Mouse (Mus musculus) intestine, postnatal 0 days (tissue): ENCODE data around the gene St5. TPM values are rescaled to one million over a fixed set of nuclear protein-coding genes. Genes with fewer than 3 reads are reported as not detected.

Experiments used
- ATAC-seq: fragments of 200-750 bp; cut with Nextera tagmentation; 2 replicates; pipeline ENCODE4 v1.8.0; 2017; ENCODE audit warnings: mild to moderate bottlenecking, moderate TSS enrichment, moderate library complexity
- H3K27ac ChIP-seq: fragments of 300-500 bp; sonication (generic); 2 replicates; pipeline ENCODE4 v1.5.1; 2014; ENCODE audit warnings: mild to moderate bottlenecking, low read depth, low read length, moderate library complexity
- H3K27me3 ChIP-seq: fragments of 300-500 bp; sonication (generic); replicated peaks from 2 replicates; pipeline ENCODE4 v1.6.1; 2014; ENCODE audit warnings: low read length, mixed read lengths; ENCODE audit not compliant: control insufficient read depth, insufficient read depth
- H3K36me3 ChIP-seq: fragments of 300-500 bp; sonication (generic); 2 replicates; pipeline ENCODE4 v1.6.1; 2014; ENCODE audit warnings: mild to moderate bottlenecking, moderate library complexity; ENCODE audit not compliant: control insufficient read depth, insufficient read depth
- H3K4me1 ChIP-seq: fragments of 300-500 bp; sonication (generic); replicated peaks from 2 replicates; pipeline ENCODE4 v1.6.1; 2014; ENCODE audit warnings: antibody characterized with exemption, low read length, mixed read lengths; ENCODE audit not compliant: control insufficient read depth, insufficient read depth
- H3K4me2 ChIP-seq: fragments of 300-500 bp; sonication (generic); replicated peaks from 2 replicates; pipeline ENCODE4 v1.6.1; 2014; ENCODE audit warnings: low read depth, mild to moderate bottlenecking, moderate library complexity
- H3K4me3 ChIP-seq: fragments of 300-500 bp; sonication (generic); 2 replicates; pipeline ENCODE4 v1.5.1; 2014; ENCODE audit warnings: low read depth, low read length
- H3K9ac ChIP-seq: fragments of 300-500 bp; sonication (generic); 2 replicates; pipeline ENCODE4 v1.6.1; 2014; ENCODE audit warnings: mild to moderate bottlenecking, low read depth, low read length
- H3K9me3 ChIP-seq: fragments of 300-500 bp; sonication (generic); 2 replicates; pipeline ENCODE4 v1.6.1; 2016; ENCODE audit warnings: mixed run types; ENCODE audit not compliant: control insufficient read depth
- CTCF ChIP-seq: sonication (generic); IDR thresholded peaks from 2 replicates; pipeline ENCODE4 v1.5.1; 2016; ENCODE audit warnings: low read depth, mild to moderate bottlenecking, control low read depth, antibody characterized with exemption, moderate library complexity
- WGBS: fragments of 180-500 bp; shearing (Covaris S2); extraction: QIAGEN DNeasy Blood & Tissue Kit; methylation state at CpG from one replicate; pipeline ENCODE4 v1.1.7; 2014; 5-methylcytosine and 5-hydroxymethylcytosine counted together
- polyA plus RNA-seq: library from polyadenylated mRNA; unstranded; fragments of >200 nt; fragmentation: Nextera tagmentation; extraction: Ambion mirVana; gene quantifications from 2 replicates; pipeline ENCODE4 v1.2.1, GENCODE M21; 2015

Gene St5
- polyA plus RNA-seq, 1 experiment from 2014 or later: 46.7 TPM

DNA sequence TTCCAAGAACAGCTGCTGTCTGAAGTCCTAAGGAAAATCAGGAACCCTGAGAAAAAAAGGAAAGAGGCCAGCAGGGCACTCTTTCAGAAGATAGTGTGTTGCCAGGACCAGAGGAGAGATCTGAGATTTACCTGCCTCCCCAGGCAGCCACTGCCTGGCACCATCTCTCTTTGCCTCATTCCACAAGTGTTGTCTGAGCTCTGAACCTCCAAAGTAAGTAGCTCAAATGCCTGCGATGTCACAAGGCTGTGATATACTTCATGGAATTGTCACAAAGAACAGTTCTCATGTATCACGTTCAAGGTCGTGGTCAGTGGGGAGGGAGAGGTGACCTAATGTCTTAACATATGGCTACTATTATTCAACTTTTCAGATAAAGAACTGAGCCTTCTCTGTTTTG, 186.9 kb downstream of the St5 start:
- no peak for TF ChIP-seq CTCF
- no peak for ATAC-seq
- no peaks in the 10 kb centered on the region for H3K9me3 ChIP-seq
- H3K4me2 ChIP-seq: no peak overlapping the region
- 89% methylated on average over 3 of the region's 3 CpGs for WGBS
- H3K27me3 ChIP-seq: no peaks in the 10 kb centered on the region
- no peak overlapping the region for H3K9ac ChIP-seq
- H3K36me3 ChIP-seq: peaks cover 6% of the 10 kb centered on the region; the same call in 1 of the 2 replicates
- H3K4me1 ChIP-seq: no peaks in the 10 kb centered on the region; the same call in 1 of the 2 replicates
- no peak overlapping the region for H3K4me3 ChIP-seq
- H3K27ac ChIP-seq: no peak overlapping the region

DNA sequence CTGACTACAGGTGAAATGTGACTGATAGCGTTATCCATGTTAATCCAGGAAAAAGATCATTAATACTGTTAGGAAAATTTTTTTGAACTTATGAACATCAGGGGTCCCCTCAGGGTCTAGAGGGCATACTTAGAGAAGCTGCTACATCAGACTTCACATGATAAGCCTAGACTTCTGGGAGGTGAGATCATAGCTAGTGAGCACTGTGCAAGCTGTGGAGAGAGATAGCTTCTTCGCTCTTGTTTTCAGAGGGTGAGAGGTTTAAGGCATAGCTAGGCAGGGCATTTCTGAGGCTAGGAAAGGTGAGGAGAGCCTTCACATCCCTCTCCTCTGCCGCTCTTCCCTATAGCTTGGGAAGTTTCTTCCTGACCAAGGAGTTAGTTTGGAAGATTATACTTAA, 191.6 kb downstream of the St5 start:
- no peak overlapping the region for H3K9ac ChIP-seq
- H3K27me3 ChIP-seq: no peaks in the 10 kb centered on the region
- no peak overlapping the region for H3K4me2 ChIP-seq
- no peaks in the 10 kb centered on the region for H3K4me1 ChIP-seq
- 84% methylated on average over 3 of the region's 3 CpGs for WGBS
- ATAC-seq: no peak
- no peaks in the 10 kb centered on the region for H3K9me3 ChIP-seq
- TF ChIP-seq CTCF: no peak
- H3K27ac ChIP-seq: no peak overlapping the region
- no peaks in the 10 kb centered on the region for H3K36me3 ChIP-seq
- H3K4me3 ChIP-seq: no peak overlapping the region

GRCm38 (mm10) chr7:109510799-109511198, 192.6 kb downstream of the St5 start:
- Histone ChIP-seq H3K36me3 (no peaks in the 10 kb centered on the region), H3K9ac (no peak overlapping the region), H3K4me3 (no peak overlapping the region), H3K9me3 (no peaks in the 10 kb centered on the region), H3K4me1 (no peaks in the 10 kb centered on the region), H3K27ac (no peak overlapping the region), H3K27me3 (no peaks in the 10 kb centered on the region), H3K4me2 (no peak overlapping the region)
- ATAC-seq: no peak
- no peak for TF ChIP-seq CTCF
- 77% methylated on average over 2 of the region's 2 CpGs for WGBS

DNA sequence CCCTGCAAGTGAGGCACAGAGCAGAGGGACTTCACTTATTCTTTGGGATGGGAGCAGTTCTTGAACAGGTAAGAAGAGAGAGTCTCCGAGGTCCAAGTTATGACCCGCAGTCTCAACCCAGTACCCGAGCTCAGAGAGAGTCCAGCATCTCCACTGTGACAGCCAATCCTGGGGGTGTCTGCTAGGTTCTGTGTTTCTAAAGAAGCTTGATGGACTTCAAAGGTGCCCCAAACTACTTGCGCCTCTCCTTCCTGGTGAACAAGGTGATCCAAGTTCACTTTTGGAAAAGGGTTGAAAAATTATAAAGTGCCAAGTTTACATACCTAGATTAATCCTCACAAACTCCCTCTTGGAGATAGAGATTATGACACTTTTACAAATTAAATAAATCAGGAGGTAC, 195.4 kb downstream of the St5 start, which contains the start of gene Trim66:
Gene Trim66, minus strand, starts transcription at position 101 of the 400 bp plus-strand sequence.
- Histone ChIP-seq H3K9ac (no peak within 1 kb of the TSS), H3K4me1 (no peaks in the 10 kb centered on the region), H3K27me3 (no peaks in the 10 kb centered on the region), H3K36me3 (no peaks in the 10 kb centered on the region), H3K4me3 (no peak within 1 kb of the TSS), H3K27ac (no peak within 1 kb of the TSS), H3K9me3 (no peaks in the 10 kb centered on the region), H3K4me2 (no peak within 1 kb of the TSS)
- WGBS: 93% methylated on average over 4 of the region's 4 CpGs
- TF ChIP-seq CTCF: no peak
- ATAC-seq: no peak

- no peak for TF ChIP-seq CTCF
- no peak overlapping the region for H3K9ac ChIP-seq
- H3K4me2 ChIP-seq: no peak overlapping the region
- no peaks in the 10 kb centered on the region for H3K36me3 ChIP-seq
- H3K4me1 ChIP-seq: no peaks in the 10 kb centered on the region
- H3K9me3 ChIP-seq: no peaks in the 10 kb centered on the region
- 59% methylated on average over 9 of the region's 9 CpGs for WGBS
- H3K27me3 ChIP-seq: no peaks in the 10 kb centered on the region
- no peak overlapping the region for H3K4me3 ChIP-seq
- no peak overlapping the region for H3K27ac ChIP-seq
- ATAC-seq: no peak
These were observed 195.8 kb downstream of the St5 start for GRCm38 (mm10) chr7:109507572-109507971.

GRCm38 (mm10) chr7:109507119-109507518, 196.3 kb downstream of the St5 start:
- Histone ChIP-seq H3K4me1 (no peaks in the 10 kb centered on the region), H3K27me3 (no peaks in the 10 kb centered on the region), H3K9me3 (no peaks in the 10 kb centered on the region), H3K4me2 (no peak overlapping the region), H3K36me3 (no peaks in the 10 kb centered on the region), H3K27ac (no peak overlapping the region), H3K4me3 (no peak overlapping the region), H3K9ac (no peak overlapping the region)
- TF ChIP-seq CTCF: no peak
- ATAC-seq: no peak
- WGBS: 17% methylated on average over 8 of the region's 8 CpGs

- ATAC-seq: no peak
- Histone ChIP-seq H3K4me3 (no peak overlapping the region), H3K36me3 (no peaks in the 10 kb centered on the region), H3K27ac (no peak overlapping the region), H3K27me3 (no peaks in the 10 kb centered on the region; the same call in 1 of the 2 replicates), H3K4me1 (no peaks in the 10 kb centered on the region), H3K4me2 (no peak overlapping the region), H3K9ac (no peak overlapping the region), H3K9me3 (no peaks in the 10 kb centered on the region)
- TF ChIP-seq CTCF: no peak
- 71% methylated on average over 4 of the region's 4 CpGs for WGBS
These were observed 205.9 kb downstream of the St5 start for GRCm38 (mm10) chr7:109497507-109497906.
